Mouse (Mus musculus) C2C12 (cell line): Measurements from ENCODE around the gene Pard6a.

Experiments
- CEBPB ChIP-seq: IDR thresholded peaks from one replicate; pipeline ENCODE4 v1.6.1; 2011; ENCODE audit warnings: low read depth, mild to moderate bottlenecking, control low read depth, moderate library complexity
- CTCF ChIP-seq: IDR thresholded peaks from one replicate; pipeline ENCODE4 v1.5.1; 2011; ENCODE audit not compliant: control insufficient read depth, insufficient read depth, insufficient read length
- FOSL1 ChIP-seq: IDR thresholded peaks from one replicate; pipeline ENCODE4 v1.8.0; 2011; ENCODE audit warnings: mild to moderate bottlenecking, low read length; ENCODE audit not compliant: poor library complexity, insufficient read depth, severe bottlenecking
- MAX ChIP-seq: IDR thresholded peaks from one replicate; pipeline ENCODE4 v1.6.1; 2011; ENCODE audit warnings: mild to moderate bottlenecking, control low read depth
- MYOD1 ChIP-seq: IDR thresholded peaks from one replicate; pipeline ENCODE4 v1.6.1; 2011; ENCODE audit warnings: low read depth; ENCODE audit not compliant: control insufficient read depth, insufficient read length
- MYOG ChIP-seq: IDR thresholded peaks from one replicate; pipeline ENCODE4 v1.6.1; 2011; ENCODE audit not compliant: control insufficient read depth, insufficient read length; ENCODE audit errors: extremely low read depth
- USF1 ChIP-seq: IDR thresholded peaks from one replicate; pipeline ENCODE4 v1.6.1; 2011; ENCODE audit warnings: low read depth, mild to moderate bottlenecking, control low read depth, moderate library complexity

GRCm38 (mm10) chr8:105689983-105690360 is 11.0 kb upstream of the Pard6a start:
- TF ChIP-seq CTCF: no peak
- no peak for TF ChIP-seq MAX
- no peak for TF ChIP-seq USF1
- TF ChIP-seq MYOD1: no peak
- no peak for TF ChIP-seq MYOG
- no peak for TF ChIP-seq CEBPB
- no peak for TF ChIP-seq FOSL1
